9 mouse cellular contexts compared by ENCODE assay signal in genomic region chr15:79723439-79723838, GRCm38 (mm10). TPM values are rescaled to one million over a fixed set of nuclear protein-coding genes. Genes with fewer than 3 reads are reported as not detected.
DNase-seq lines count a peak whose midpoint lies in the region; ATAC-seq and TF ChIP-seq lines count a peak whose summit lies in the region.
"Had no signal": no experiment of that assay in that cellular context is flagged by ENCODE, and none has a peak within 500 bp of the region (broad histone marks: within the 10 kb centered on the region; RNA-seq: fewer than 3 reads in every experiment).

No protein-coding gene starts in this region.

- WGBS in heart, embryonic 10.5 days, result 21% methylated on average over 1 of the region's 1 CpGs
- 19% methylated on average over 1 of the region's 1 CpGs for WGBS in embryonic facial prominence, embryonic 11.5 days
- 25% methylated on average over 1 of the region's 1 CpGs for WGBS in kidney, embryonic 16.5 days

- H3K4me2 ChIP-seq in embryonic facial prominence, embryonic 11.5 days (ENCODE audit: low read depth, low read length), result no peak overlapping the region
- no peak overlapping the region for H3K4me2 ChIP-seq in kidney, embryonic 16.5 days (replicated peaks; ENCODE audit: low read depth, low read length)
- no peak overlapping the region for H3K4me2 ChIP-seq in myocyte (ENCODE audit: low read depth)
- H3K4me2 ChIP-seq: liver, embryonic 15.5 days had no signal

- no peak overlapping the region for H3ac ChIP-seq in myocyte (ENCODE audit: control insufficient read depth, insufficient read length)

- DNase-seq in heart, adult 11 months, result peak; percentile 94
- no peak for DNase-seq in heart, embryonic 10.5 days (ENCODE audit: low spot score)
- DNase-seq in testis, postnatal 14 days (ENCODE audit: low spot score), result no peak
- peak; percentile 27 for DNase-seq in embryonic facial prominence, embryonic 11.5 days (ENCODE audit: low spot score)
- DNase-seq in urinary bladder, postnatal 10 days (ENCODE audit: low spot score), result no peak

- H3K9me3 ChIP-seq in heart, embryonic 10.5 days, result no peaks in the 10 kb centered on the region
- H3K9me3 ChIP-seq in embryonic facial prominence, embryonic 11.5 days (replicated peaks; ENCODE audit: control insufficient read depth, low read length), result no peaks in the 10 kb centered on the region
- no peaks in the 10 kb centered on the region for H3K9me3 ChIP-seq in kidney, embryonic 16.5 days (ENCODE audit: low read length)
- H3K9me3 ChIP-seq: liver, embryonic 15.5 days had no signal

- H3K4me3 ChIP-seq in heart, embryonic 10.5 days, result no peak overlapping the region
- H3K4me3 ChIP-seq in testis, adult 2 months (ENCODE audit: control insufficient read depth, low read depth, low read length), result no peak overlapping the region
- H3K4me3 ChIP-seq in embryonic facial prominence, embryonic 11.5 days (ENCODE audit: low read depth, low read length), result no peak overlapping the region
- no peak overlapping the region for H3K4me3 ChIP-seq in kidney, embryonic 16.5 days (ENCODE audit: low read length)
- H3K4me3 ChIP-seq in myocyte, result no peak overlapping the region
- H3K4me3 ChIP-seq: liver, embryonic 15.5 days had no signal

- no peak overlapping the region for H3K9ac ChIP-seq in embryonic facial prominence, embryonic 11.5 days (replicated peaks; ENCODE audit: low read length)
- no peak overlapping the region for H3K9ac ChIP-seq in kidney, embryonic 16.5 days (replicated peaks; ENCODE audit: low read length)
- H3K9ac ChIP-seq: liver, embryonic 15.5 days had no signal

- TF ChIP-seq CTCF in testis, adult 2 months (IDR thresholded peaks at IDR 0.05; ENCODE audit: control insufficient read depth, insufficient read depth, insufficient replicate concordance, low read depth, low read length), result peak; percentile 57; the same call in 1 of the 2 replicates

- H3K27me3 ChIP-seq in heart, embryonic 10.5 days (ENCODE audit: insufficient read depth, poor library complexity, severe bottlenecking), result no peaks in the 10 kb centered on the region
- H3K27me3 ChIP-seq in testis, adult 2 months (ENCODE audit: control insufficient read depth, insufficient read depth, low read length), result no peaks in the 10 kb centered on the region
- no peaks in the 10 kb centered on the region for H3K27me3 ChIP-seq in embryonic facial prominence, embryonic 11.5 days (ENCODE audit: control insufficient read depth, insufficient read depth, low read length)
- no peaks in the 10 kb centered on the region for H3K27me3 ChIP-seq in kidney, embryonic 16.5 days (ENCODE audit: insufficient read depth, low read length)
- H3K27me3 ChIP-seq in myocyte (ENCODE audit: control insufficient read depth, insufficient read depth, insufficient read length), result no peaks in the 10 kb centered on the region
- H3K27me3 ChIP-seq: liver, embryonic 15.5 days had no signal

- H3K36me3 ChIP-seq in heart, embryonic 10.5 days, result peaks cover 76% of the 10 kb centered on the region
- H3K36me3 ChIP-seq in testis, adult 2 months (ENCODE audit: control insufficient read depth, insufficient read depth, low read length), result no peaks in the 10 kb centered on the region
- peaks cover 6% of the 10 kb centered on the region for H3K36me3 ChIP-seq in embryonic facial prominence, embryonic 11.5 days (replicated peaks; ENCODE audit: control insufficient read depth, insufficient read depth, low read depth, low read length)
- H3K36me3 ChIP-seq in kidney, embryonic 16.5 days (ENCODE audit: insufficient read depth, low read length), result peaks cover 51% of the 10 kb centered on the region
- peaks cover 21% of the 10 kb centered on the region for H3K36me3 ChIP-seq in myocyte (ENCODE audit: control insufficient read depth, insufficient read depth)

- ATAC-seq in embryonic facial prominence, embryonic 11.5 days (replicated peaks; ENCODE audit: insufficient number of reproducible peaks, low FRiP score, low TSS enrichment, low read depth), result no peak
- ATAC-seq in kidney, embryonic 16.5 days (ENCODE audit: low FRiP score, low TSS enrichment), result no peak

- H3K27ac ChIP-seq in heart, embryonic 10.5 days, result no peak overlapping the region
- no peak overlapping the region for H3K27ac ChIP-seq in testis, adult 2 months (ENCODE audit: control insufficient read depth, insufficient read depth, low read depth, low read length)
- H3K27ac ChIP-seq in embryonic facial prominence, embryonic 11.5 days (replicated peaks; ENCODE audit: low read depth, low read length), result no peak overlapping the region
- H3K27ac ChIP-seq in kidney, embryonic 16.5 days (ENCODE audit: low read length), result peak overlapping the region; percentile 36; the same call in 1 of the 2 replicates
- H3K27ac ChIP-seq: liver, embryonic 15.5 days had no signal

- H3K79me2 ChIP-seq in myocyte (ENCODE audit: control insufficient read depth, insufficient read depth), result no peaks in the 10 kb centered on the region

- no peaks in the 10 kb centered on the region for H3K4me1 ChIP-seq in heart, embryonic 10.5 days
- no peaks in the 10 kb centered on the region for H3K4me1 ChIP-seq in testis, adult 2 months (ENCODE audit: control insufficient read depth, insufficient read depth, low read length)
- no peaks in the 10 kb centered on the region for H3K4me1 ChIP-seq in embryonic facial prominence, embryonic 11.5 days (ENCODE audit: control insufficient read depth, insufficient read depth, low read length)
- no peaks in the 10 kb centered on the region for H3K4me1 ChIP-seq in kidney, embryonic 16.5 days (ENCODE audit: insufficient read depth, low read length)
- H3K4me1 ChIP-seq: liver, embryonic 15.5 days had no signal

- no peak for TF ChIP-seq POLR2A in testis, adult 2 months (IDR thresholded peaks at IDR 0.05; ENCODE audit: control insufficient read depth, low read depth, low read length)
- no peak for TF ChIP-seq POLR2A in myocyte (IDR thresholded peaks at IDR 0.05; ENCODE audit: insufficient read length, low read depth)

TF ChIP-seq in myocyte, 11 proteins besides CTCF, POLR2A, EP300 and RAD21:
- TF ChIP-seq POLR2AphosphoS2 (IDR thresholded peaks at IDR 0.05; ENCODE audit: insufficient read length, low read depth) (peak; percentile 92), TCF12 (IDR thresholded peaks at IDR 0.05; ENCODE audit: insufficient read depth, poor library complexity, severe bottlenecking) (no peak)

RNA-seq across cellular contexts. Expression of gene Sun2, which starts 18.9 kb away (rescaled TPM):
- 2.4 and 2.9 TPM in 2 replicates for polyA plus RNA-seq in heart, embryonic 10.5 days (2016; fragmentation: Nextera tagmentation; extraction: Ambion mirVana)
- polyA plus RNA-seq in testis, adult 2 months (2012; rRNA removed), result 16.7 and 19.5 TPM in 2 replicates
- 3.1 and 4.4 TPM in 2 replicates for polyA plus RNA-seq in embryonic facial prominence, embryonic 11.5 days (2014; fragmentation: Nextera tagmentation; extraction: Ambion mirVana)
- polyA plus RNA-seq in kidney, embryonic 16.5 days (2015; fragmentation: Nextera tagmentation; extraction: Ambion mirVana), result 5.7 and 5.8 TPM in 2 replicates
- 78.0 TPM for polyA plus RNA-seq in myocyte (2012; fragmentation: generic; extraction: Trizol)

RNA-seq across cellular contexts. Expression of gene Gtpbp1, which starts 32.8 kb away (rescaled TPM):
- 38.1 and 38.3 TPM in 2 replicates for polyA plus RNA-seq in heart, embryonic 10.5 days (2016; fragmentation: Nextera tagmentation; extraction: Ambion mirVana)
- polyA plus RNA-seq in testis, adult 2 months (2012; rRNA removed), result 38.8 and 42.7 TPM in 2 replicates
- polyA plus RNA-seq in embryonic facial prominence, embryonic 11.5 days (2014; fragmentation: Nextera tagmentation; extraction: Ambion mirVana), result 29.2 and 31.6 TPM in 2 replicates
- polyA plus RNA-seq in kidney, embryonic 16.5 days (2015; fragmentation: Nextera tagmentation; extraction: Ambion mirVana), result 32.7 and 36.6 TPM in 2 replicates
- 52.7 TPM for polyA plus RNA-seq in myocyte (2012; fragmentation: generic; extraction: Trizol)

RNA-seq across cellular contexts. Expression of gene Josd1, which starts 35.7 kb away (rescaled TPM):
- polyA plus RNA-seq in heart, embryonic 10.5 days (2016; fragmentation: Nextera tagmentation; extraction: Ambion mirVana), result 18.4 and 21.0 TPM in 2 replicates
- polyA plus RNA-seq in testis, adult 2 months (2012; rRNA removed), result 22.6 and 24.9 TPM in 2 replicates
- polyA plus RNA-seq in embryonic facial prominence, embryonic 11.5 days (2014; fragmentation: Nextera tagmentation; extraction: Ambion mirVana), result 16.4 and 17.4 TPM in 2 replicates
- polyA plus RNA-seq in kidney, embryonic 16.5 days (2015; fragmentation: Nextera tagmentation; extraction: Ambion mirVana), result 18.2 and 19.6 TPM in 2 replicates
- polyA plus RNA-seq in myocyte (2012; fragmentation: generic; extraction: Trizol), result 40.6 TPM

RNA-seq across cellular contexts. Expression of gene Tomm22, which starts 52.8 kb away (rescaled TPM):
- 258 and 286 TPM in 2 replicates for polyA plus RNA-seq in heart, embryonic 10.5 days (2016; fragmentation: Nextera tagmentation; extraction: Ambion mirVana)
- polyA plus RNA-seq in testis, adult 2 months (2012; rRNA removed), result 301 and 361 TPM in 2 replicates
- 308 and 320 TPM in 2 replicates for polyA plus RNA-seq in embryonic facial prominence, embryonic 11.5 days (2014; fragmentation: Nextera tagmentation; extraction: Ambion mirVana)
- 262 and 263 TPM in 2 replicates for polyA plus RNA-seq in kidney, embryonic 16.5 days (2015; fragmentation: Nextera tagmentation; extraction: Ambion mirVana)
- 110 TPM for polyA plus RNA-seq in myocyte (2012; fragmentation: generic; extraction: Trizol)

RNA-seq across cellular contexts. Expression of gene Dnal4, which starts 54.2 kb away (rescaled TPM):
- 37.3 and 48.0 TPM in 2 replicates for polyA plus RNA-seq in heart, embryonic 10.5 days (2016; fragmentation: Nextera tagmentation; extraction: Ambion mirVana)
- polyA plus RNA-seq in testis, adult 2 months (2012; rRNA removed), result 187 and 198 TPM in 2 replicates
- 61.6 and 64.2 TPM in 2 replicates for polyA plus RNA-seq in embryonic facial prominence, embryonic 11.5 days (2014; fragmentation: Nextera tagmentation; extraction: Ambion mirVana)
- 71.7 and 74.0 TPM in 2 replicates for polyA plus RNA-seq in kidney, embryonic 16.5 days (2015; fragmentation: Nextera tagmentation; extraction: Ambion mirVana)
- 66.8 TPM for polyA plus RNA-seq in myocyte (2012; fragmentation: generic; extraction: Trizol)

Comparison
In these comparisons a context has a peak if more than half of its experiments do, and no peak if none do; other contexts are left out.
1. DNase-seq: peak in heart, adult 11 months (single experiment) and embryonic facial prominence, embryonic 11.5 days (single experiment); none in heart, embryonic 10.5 days (single experiment), testis, postnatal 14 days (single experiment) and urinary bladder, postnatal 10 days (single experiment).